Mouse (Mus musculus) forebrain, embryonic 12.5 days (tissue): ENCODE measurements around the gene Ipp. TPM values are rescaled to one million over a fixed set of nuclear protein-coding genes. Genes with fewer than 3 reads are reported as not detected.

Experiments
- ATAC-seq: fragments of 200-750 bp; cut with Nextera tagmentation; 2 replicates; pipeline ENCODE4 v1.8.0; 2017; ENCODE audit warnings: moderate TSS enrichment; ENCODE audit not compliant: low FRiP score
- H3K27ac ChIP-seq: fragments of 300-500 bp; sonication (generic); 2 replicates; pipeline ENCODE4 v1.5.1; 2016; ENCODE audit warnings: mild to moderate bottlenecking
- H3K27me3 ChIP-seq: fragments of 300-500 bp; sonication (generic); 2 replicates; pipeline ENCODE4 v1.6.1; 2016; ENCODE audit warnings: mild to moderate bottlenecking
- H3K36me3 ChIP-seq: fragments of 300-500 bp; sonication (generic); replicated peaks from 2 replicates; pipeline ENCODE4 v1.6.1; 2016; ENCODE audit warnings: mild to moderate bottlenecking
- H3K4me1 ChIP-seq: fragments of 300-500 bp; sonication (generic); 2 replicates; pipeline ENCODE4 v1.6.1; 2016
- H3K4me2 ChIP-seq: fragments of 300-500 bp; sonication (generic); 2 replicates; pipeline ENCODE4 v1.6.1; 2016; ENCODE audit warnings: mild to moderate bottlenecking, moderate library complexity
- H3K4me3 ChIP-seq: fragments of 300-500 bp; sonication (generic); replicated peaks from 2 replicates; pipeline ENCODE4 v1.5.1; 2016; ENCODE audit warnings: mild to moderate bottlenecking
- H3K9ac ChIP-seq: fragments of 300-500 bp; sonication (generic); 2 replicates; pipeline ENCODE4 v1.6.1; 2016; ENCODE audit warnings: mild to moderate bottlenecking
- H3K9me3 ChIP-seq: fragments of 300-500 bp; sonication (generic); 2 replicates; pipeline ENCODE4 v1.6.1; 2016
- WGBS: fragments of 180-500 bp; shearing (Covaris S2); methylation state at CpG from one replicate; pipeline ENCODE4 v1.1.7; 2016; 5-methylcytosine and 5-hydroxymethylcytosine counted together
- polyA plus RNA-seq: library from polyadenylated mRNA; unstranded; fragments of >200 nt; fragmentation: Nextera tagmentation; extraction: Ambion mirVana; gene quantifications from 2 replicates; pipeline ENCODE4 v1.2.1, GENCODE M21; 2016

The Ipp gene
- polyA plus RNA-seq, result 21.5 and 22.2 TPM in 2 replicates

DNA sequence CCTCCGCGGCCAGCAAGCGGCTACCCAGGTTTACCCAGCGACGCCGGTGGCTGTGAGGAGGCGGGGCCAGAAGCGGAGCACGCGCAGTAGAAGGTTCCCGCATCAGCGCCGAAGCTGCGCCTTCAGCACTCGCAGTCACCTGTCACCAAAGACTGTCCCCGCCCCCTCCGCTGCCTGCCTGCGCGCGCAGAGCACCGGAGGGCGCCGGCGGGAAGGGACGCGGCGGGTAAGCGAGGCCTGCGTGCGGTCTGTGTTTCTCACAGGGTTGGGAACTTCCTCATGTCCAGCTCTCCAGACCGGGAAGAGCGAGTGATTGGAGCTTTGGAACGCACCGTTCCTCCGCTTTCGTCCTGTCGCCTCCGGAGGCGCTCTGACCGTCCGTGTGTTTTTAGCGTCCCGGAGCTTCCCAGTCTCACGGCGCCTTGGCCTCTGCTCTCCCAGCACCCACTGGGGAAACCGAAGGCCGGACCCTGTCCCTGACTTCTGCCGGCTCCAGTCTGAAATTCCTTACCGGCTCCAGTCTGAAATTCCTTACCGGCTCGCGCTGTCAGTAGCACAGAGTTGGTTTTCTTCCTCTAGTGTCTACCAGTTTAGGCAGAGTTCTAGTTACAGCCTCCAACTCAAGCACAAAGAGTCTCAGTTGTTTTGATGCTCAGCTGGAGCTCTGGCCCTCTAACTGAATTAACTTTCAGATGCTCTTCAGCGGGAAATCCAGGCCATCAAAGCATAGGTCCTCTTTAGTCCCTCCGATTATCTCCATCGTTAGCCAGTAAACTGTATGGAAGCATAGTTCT is at the start of gene Ipp:
Gene Ipp, plus strand, starts transcription at position 125 of the 794 bp plus-strand sequence.
- peak within 1 kb of the TSS; percentile 73 for H3K4me2 ChIP-seq
- H3K9ac ChIP-seq, result peak within 1 kb of the TSS; percentile 81
- no peaks in the 10 kb centered on the region for H3K9me3 ChIP-seq
- no peaks in the 10 kb centered on the region for H3K27me3 ChIP-seq
- peak within 1 kb of the TSS; percentile 87 for H3K27ac ChIP-seq
- ATAC-seq, result peak; percentile 99
- H3K36me3 ChIP-seq, result 0 out of 2 replicates have a peak, but pooled peaks cover 4% of the 10 kb centered on the region
- H3K4me3 ChIP-seq, result peak within 1 kb of the TSS; percentile 52
- peaks cover 10% of the 10 kb centered on the region for H3K4me1 ChIP-seq
- WGBS, result under 1% methylated on average over 55 of the region's 55 CpGs

DNA sequence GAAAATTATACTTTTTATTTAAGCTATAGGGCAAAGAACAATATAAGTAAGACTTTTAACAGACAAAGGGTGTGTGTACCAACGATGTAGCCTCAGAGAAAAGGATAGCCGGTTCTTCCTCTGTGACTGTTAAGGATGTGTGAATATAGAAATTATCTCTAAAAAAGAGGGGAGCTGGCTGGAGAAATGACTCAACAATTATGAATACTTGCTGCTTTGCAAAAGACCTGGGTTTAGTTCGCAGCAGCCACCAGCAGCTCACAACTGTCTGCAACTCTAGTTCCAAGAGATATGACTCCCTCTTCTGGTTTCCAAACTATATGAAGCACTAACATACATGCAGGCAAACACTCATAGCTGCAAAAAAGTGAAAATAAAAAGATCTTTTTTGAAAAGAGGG is 45.4 kb upstream of the Ipp start:
- H3K4me1 ChIP-seq, result peaks cover 23% of the 10 kb centered on the region
- H3K4me3 ChIP-seq, result no peak overlapping the region
- H3K9ac ChIP-seq, result no peak overlapping the region
- no peaks in the 10 kb centered on the region for H3K36me3 ChIP-seq
- H3K27ac ChIP-seq, result no peak overlapping the region
- no peaks in the 10 kb centered on the region for H3K9me3 ChIP-seq
- 94% methylated on average over 3 of the region's 3 CpGs for WGBS
- no peak for ATAC-seq
- peak overlapping the region; percentile 70; the same call in 1 of the 2 replicates for H3K4me2 ChIP-seq
- no peaks in the 10 kb centered on the region for H3K27me3 ChIP-seq

DNA sequence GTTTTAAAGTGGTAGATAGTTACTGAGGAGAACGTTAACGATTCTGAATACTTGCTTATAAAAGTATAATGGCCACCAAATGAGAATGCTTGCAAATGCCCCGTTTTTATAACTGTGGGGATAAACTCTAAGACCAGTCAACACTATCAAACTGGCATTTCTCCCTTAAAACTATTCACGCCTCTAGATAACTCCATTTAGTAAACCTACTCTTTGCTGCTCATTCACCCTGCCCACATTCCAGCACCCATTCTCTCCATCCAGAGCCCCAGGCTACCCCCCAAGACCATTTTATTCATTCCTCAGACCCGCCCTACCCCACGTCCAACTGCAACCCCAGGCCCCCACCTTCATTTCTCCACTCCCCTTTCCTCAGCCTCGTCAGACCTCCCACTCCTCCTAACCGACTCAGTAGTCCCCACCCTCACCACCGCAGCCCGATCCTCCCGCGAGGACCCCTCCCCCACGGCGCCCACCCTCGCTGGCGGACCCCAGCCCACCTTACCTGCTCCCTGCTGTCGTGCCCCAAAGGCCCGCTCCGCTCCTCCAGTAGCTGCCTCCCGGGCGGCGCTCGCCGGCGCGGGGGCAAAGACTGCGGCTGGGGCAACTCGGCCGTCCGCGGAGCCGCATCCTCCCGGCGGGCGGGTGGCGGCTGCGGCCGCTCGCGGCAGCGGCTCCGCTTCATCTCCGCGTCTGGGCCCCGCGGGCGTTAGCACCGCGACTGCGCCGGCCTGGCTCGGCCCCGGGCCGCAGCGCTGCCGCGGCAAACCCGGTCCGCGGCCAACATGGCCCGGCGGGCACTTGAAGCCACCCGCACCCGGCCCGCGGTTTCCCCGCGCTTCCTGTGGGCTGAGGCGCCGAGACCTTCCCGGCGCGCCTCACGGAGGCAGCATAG is 43.9 kb upstream of the Ipp start:
- Histone ChIP-seq H3K27me3 (no peaks in the 10 kb centered on the region), H3K4me1 (peaks cover 23% of the 10 kb centered on the region), H3K9ac (peak overlapping the region; percentile 94), H3K27ac (peak overlapping the region; percentile 96), H3K4me2 (peak overlapping the region; percentile 70), H3K9me3 (no peaks in the 10 kb centered on the region; the same call in 1 of the 2 replicates), H3K36me3 (no peaks in the 10 kb centered on the region), H3K4me3 (peak overlapping the region; percentile 99)
- 1% methylated on average over 60 of the region's 74 CpGs for WGBS
- ATAC-seq, result peak; percentile 83

- H3K36me3 ChIP-seq, result no peaks in the 10 kb centered on the region
These were observed 43.0 kb upstream of the Ipp start, which contains the start of gene Mast2 for GRCm38 (mm10) chr4:116464126-116464981. Gene Mast2 (minus strand): TSS chr4:116464183.

DNA sequence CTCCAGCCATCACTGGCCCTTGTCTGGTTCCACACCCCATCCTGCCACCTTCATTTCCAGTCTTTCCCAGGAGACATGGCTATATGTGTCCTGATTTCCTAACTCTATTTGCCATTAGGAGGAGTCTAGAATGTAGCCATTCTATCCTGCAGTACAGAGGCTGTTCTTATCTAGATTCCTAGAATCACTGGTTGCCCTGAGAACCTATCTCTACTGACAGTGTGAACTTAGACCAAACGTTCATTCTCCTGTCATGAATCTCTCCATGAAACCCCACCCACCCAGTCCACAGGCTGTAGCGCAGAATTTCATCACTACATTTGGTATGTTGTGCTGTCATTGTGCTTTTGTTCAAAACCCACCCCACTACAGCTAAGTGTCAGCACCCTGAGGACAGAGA is 26.0 kb upstream of the Ipp start:
- Histone ChIP-seq H3K4me3 (no peak overlapping the region), H3K4me2 (no peak overlapping the region), H3K27ac (no peak overlapping the region), H3K9ac (no peak overlapping the region), H3K36me3 (no peaks in the 10 kb centered on the region), H3K4me1 (peaks cover 5% of the 10 kb centered on the region; the same call in 1 of the 2 replicates), H3K27me3 (no peaks in the 10 kb centered on the region), H3K9me3 (no peaks in the 10 kb centered on the region)
- no peak for ATAC-seq
- 73% methylated on average over 2 of the region's 2 CpGs for WGBS

More at GRCm38 (mm10) chr4:116464126-116464981, 43.0 kb upstream of the Ipp start, which contains the start of gene Mast2:
- peak within 1 kb of the TSS; percentile 94 for H3K9ac ChIP-seq
- peak within 1 kb of the TSS; percentile 99 for H3K4me3 ChIP-seq
- peak; percentile 85 for ATAC-seq
- WGBS, result 2% methylated on average over 59 of the region's 68 CpGs
- peak within 1 kb of the TSS; percentile 96 for H3K27ac ChIP-seq
- H3K9me3 ChIP-seq, result no peaks in the 10 kb centered on the region; the same call in 1 of the 2 replicates
- peaks cover 23% of the 10 kb centered on the region for H3K4me1 ChIP-seq
- peak within 1 kb of the TSS; percentile 70 for H3K4me2 ChIP-seq
- no peaks in the 10 kb centered on the region for H3K27me3 ChIP-seq

DNA sequence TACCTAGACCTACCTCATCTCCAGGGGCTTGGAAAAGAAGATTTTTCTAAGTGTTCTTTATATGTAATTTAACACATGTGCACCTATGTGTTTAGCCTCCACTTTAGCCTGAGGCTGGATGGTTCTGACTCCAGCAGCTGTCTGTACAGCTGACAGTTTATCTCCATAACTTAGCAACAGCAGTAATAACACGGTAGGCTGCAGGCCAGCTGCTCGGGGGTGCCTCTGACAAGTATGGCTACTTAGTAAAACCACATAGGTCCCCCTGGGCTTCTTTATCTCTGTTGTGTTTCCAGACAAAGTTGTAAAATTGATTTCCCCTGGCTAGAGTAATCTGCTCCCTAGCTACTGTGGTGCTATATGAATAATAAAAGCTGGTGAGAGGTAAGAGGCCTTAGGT is 23.9 kb upstream of the Ipp start:
- 45% methylated on average over 2 of the region's 2 CpGs for WGBS
- no peak overlapping the region for H3K9ac ChIP-seq
- ATAC-seq, result no peak
- H3K27ac ChIP-seq, result no peak overlapping the region
- peaks cover 5% of the 10 kb centered on the region; the same call in 1 of the 2 replicates for H3K4me1 ChIP-seq
- H3K4me3 ChIP-seq, result no peak overlapping the region
- H3K27me3 ChIP-seq, result no peaks in the 10 kb centered on the region
- H3K4me2 ChIP-seq, result no peak overlapping the region
- H3K9me3 ChIP-seq, result no peaks in the 10 kb centered on the region
- H3K36me3 ChIP-seq, result no peaks in the 10 kb centered on the region

DNA sequence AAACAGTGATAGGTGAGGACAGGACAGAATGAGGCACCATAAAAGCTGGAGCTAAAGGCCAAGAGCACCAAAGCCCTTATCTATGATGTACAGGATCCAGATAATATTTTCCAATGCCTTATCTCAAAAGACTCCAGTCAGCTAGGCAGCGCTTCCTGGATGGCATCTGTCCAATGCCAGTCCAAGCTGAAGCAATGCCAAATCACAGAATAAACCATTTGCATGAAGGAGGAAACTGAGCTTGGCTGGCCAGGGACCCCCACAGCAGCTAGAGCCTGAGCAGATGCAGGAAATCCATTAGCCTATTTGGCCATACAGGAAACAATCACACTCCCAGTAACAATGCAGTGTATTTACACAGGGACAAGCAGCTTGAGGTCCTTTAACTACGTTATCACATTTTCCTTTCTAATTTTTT is 16.2 kb upstream of the Ipp start:
- Histone ChIP-seq H3K27ac (no peak overlapping the region), H3K9ac (no peak overlapping the region), H3K4me3 (no peak overlapping the region), H3K36me3 (no peaks in the 10 kb centered on the region), H3K27me3 (no peaks in the 10 kb centered on the region), H3K9me3 (no peaks in the 10 kb centered on the region), H3K4me1 (no peaks in the 10 kb centered on the region), H3K4me2 (no peak overlapping the region)
- WGBS, result 74% methylated on average over 2 of the region's 2 CpGs
- no peak for ATAC-seq

DNA sequence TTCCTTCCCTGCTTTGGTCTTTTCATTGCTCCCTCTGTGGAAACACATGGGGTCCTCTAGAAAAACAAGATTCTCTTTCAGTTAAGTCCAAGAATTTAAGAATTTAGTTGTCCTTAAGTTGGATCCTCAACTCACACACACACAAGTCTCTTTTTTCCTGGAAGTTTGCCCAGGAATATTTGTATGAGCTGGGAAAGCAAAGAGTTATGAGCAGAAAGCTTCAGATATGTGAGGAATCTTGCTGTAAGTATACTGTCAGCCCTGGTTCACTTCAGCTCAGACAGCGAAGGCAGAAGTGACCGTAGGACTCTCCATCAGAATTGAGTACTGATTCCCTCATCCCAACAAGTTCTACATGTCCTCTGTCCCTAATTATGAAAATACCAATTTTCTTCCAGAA is 15.5 kb upstream of the Ipp start:
- Histone ChIP-seq H3K9ac (no peak overlapping the region), H3K4me1 (no peaks in the 10 kb centered on the region), H3K27ac (no peak overlapping the region), H3K27me3 (no peaks in the 10 kb centered on the region), H3K9me3 (no peaks in the 10 kb centered on the region), H3K4me2 (no peak overlapping the region), H3K4me3 (no peak overlapping the region), H3K36me3 (no peaks in the 10 kb centered on the region)
- WGBS, result 95% methylated on average over 2 of the region's 2 CpGs
- ATAC-seq, result no peak

DNA sequence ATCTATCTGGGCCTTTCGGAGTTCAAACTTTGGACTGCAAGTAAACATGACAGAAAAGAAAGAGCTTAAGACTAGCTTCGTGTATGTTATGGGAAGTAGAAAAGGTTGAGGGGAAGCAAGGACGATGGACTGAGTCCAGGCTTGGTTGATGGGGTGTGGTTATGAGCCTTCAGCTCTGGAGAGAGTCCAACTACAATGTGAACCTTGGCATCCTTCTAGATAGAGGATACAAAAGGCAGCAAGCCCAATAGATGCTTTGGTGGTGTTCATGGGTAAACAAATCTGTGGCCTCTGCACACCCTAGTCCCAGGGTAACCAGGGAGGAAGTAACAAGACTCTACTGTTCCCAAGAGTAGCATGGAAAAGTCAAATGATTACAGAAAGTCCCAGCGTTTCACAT is 14.9 kb upstream of the Ipp start:
- H3K4me1 ChIP-seq, result no peaks in the 10 kb centered on the region
- H3K36me3 ChIP-seq, result no peaks in the 10 kb centered on the region
- no peak overlapping the region for H3K4me3 ChIP-seq
- WGBS, result 86% methylated on average over 4 of the region's 4 CpGs
- H3K4me2 ChIP-seq, result no peak overlapping the region
- no peak overlapping the region for H3K9ac ChIP-seq
- H3K27me3 ChIP-seq, result no peaks in the 10 kb centered on the region
- no peak overlapping the region for H3K27ac ChIP-seq
- ATAC-seq, result no peak
- no peaks in the 10 kb centered on the region for H3K9me3 ChIP-seq

GRCm38 (mm10) chr4:116493646-116494045 is 13.7 kb upstream of the Ipp start:
- 86% methylated on average over 5 of the region's 5 CpGs for WGBS
- Histone ChIP-seq H3K4me3 (no peak overlapping the region), H3K27ac (no peak overlapping the region), H3K27me3 (no peaks in the 10 kb centered on the region), H3K9me3 (no peaks in the 10 kb centered on the region), H3K4me1 (no peaks in the 10 kb centered on the region), H3K36me3 (no peaks in the 10 kb centered on the region), H3K9ac (no peak overlapping the region), H3K4me2 (no peak overlapping the region)
- no peak for ATAC-seq

GRCm38 (mm10) chr4:116499978-116500377 is 7.4 kb upstream of the Ipp start:
- Histone ChIP-seq H3K4me3 (no peak overlapping the region), H3K36me3 (no peaks in the 10 kb centered on the region), H3K27me3 (no peaks in the 10 kb centered on the region), H3K27ac (no peak overlapping the region), H3K9ac (no peak overlapping the region), H3K9me3 (no peaks in the 10 kb centered on the region), H3K4me1 (no peaks in the 10 kb centered on the region), H3K4me2 (no peak overlapping the region)
- ATAC-seq, result no peak
- 78% methylated on average over 3 of the region's 3 CpGs for WGBS
